Mouse (Mus musculus): ENCODE results near the gene Qars.

The Qars gene

DNA sequence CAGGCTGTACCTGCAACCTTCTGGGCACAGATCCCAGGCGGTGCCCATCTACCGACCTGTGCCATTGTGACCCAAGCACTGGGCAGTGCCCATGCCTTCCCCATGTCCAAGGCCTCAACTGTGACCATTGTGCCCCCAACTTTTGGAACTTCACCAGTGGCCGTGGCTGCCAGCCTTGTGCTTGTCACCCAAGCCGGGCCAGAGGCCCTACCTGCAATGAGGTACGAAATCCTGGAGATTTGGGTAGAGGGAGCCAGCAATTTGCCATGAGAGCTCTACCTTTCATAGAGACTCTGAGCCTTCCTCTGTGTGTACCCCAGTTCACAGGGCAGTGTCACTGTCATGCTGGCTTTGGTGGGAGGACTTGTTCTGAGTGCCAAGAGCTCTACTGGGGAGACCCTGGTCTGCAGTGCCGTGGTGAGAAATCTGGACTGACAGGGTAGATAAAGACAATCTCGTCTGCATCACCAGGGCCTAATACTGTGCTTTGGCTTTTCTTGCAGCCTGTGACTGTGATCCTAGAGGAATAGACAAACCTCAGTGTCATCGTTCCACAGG, 20.5 kb upstream of the Qars start:
- DNase-seq (ENCODE audit: low spot score in 2 of 2): no peak

DNA sequence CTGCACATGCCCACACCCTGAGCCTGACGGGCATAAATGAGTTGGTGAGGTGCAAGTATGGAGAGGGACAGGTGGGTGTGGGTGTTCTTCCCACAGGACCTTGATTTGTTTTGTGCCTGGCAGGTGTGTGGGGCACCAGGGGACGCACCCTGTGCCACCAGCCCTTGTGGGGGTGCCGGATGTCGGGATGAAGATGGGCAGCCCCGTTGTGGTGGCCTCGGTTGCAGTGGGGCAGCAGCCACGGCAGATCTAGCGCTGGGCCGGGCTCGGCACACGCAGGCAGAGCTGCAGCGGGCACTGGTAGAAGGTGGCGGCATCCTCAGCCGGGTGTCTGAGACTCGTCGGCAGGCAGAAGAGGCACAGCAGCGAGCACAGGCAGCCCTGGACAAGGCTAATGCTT, 19.1 kb upstream of the Qars start:
- no peak for DNase-seq (ENCODE audit: low spot score in 2 of 2)

DNA sequence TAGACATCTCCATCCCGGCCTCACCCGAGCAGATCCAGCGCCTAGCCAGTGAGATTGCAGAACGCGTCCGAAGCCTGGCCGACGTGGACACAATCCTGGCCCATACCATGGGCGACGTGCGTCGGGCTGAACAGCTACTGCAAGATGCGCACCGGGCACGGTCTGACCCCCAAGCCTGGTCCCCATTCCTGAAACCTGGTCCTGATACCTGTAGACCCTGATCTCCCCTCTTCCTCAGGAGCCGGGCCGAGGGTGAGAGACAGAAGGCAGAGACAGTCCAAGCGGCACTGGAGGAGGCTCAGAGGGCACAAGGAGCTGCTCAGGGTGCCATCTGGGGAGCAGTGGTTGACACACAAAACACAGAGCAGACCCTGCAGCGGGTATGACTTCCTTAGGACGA, 18.3 kb upstream of the Qars start:
- no peak for DNase-seq (ENCODE audit: low spot score in 2 of 2)

DNA sequence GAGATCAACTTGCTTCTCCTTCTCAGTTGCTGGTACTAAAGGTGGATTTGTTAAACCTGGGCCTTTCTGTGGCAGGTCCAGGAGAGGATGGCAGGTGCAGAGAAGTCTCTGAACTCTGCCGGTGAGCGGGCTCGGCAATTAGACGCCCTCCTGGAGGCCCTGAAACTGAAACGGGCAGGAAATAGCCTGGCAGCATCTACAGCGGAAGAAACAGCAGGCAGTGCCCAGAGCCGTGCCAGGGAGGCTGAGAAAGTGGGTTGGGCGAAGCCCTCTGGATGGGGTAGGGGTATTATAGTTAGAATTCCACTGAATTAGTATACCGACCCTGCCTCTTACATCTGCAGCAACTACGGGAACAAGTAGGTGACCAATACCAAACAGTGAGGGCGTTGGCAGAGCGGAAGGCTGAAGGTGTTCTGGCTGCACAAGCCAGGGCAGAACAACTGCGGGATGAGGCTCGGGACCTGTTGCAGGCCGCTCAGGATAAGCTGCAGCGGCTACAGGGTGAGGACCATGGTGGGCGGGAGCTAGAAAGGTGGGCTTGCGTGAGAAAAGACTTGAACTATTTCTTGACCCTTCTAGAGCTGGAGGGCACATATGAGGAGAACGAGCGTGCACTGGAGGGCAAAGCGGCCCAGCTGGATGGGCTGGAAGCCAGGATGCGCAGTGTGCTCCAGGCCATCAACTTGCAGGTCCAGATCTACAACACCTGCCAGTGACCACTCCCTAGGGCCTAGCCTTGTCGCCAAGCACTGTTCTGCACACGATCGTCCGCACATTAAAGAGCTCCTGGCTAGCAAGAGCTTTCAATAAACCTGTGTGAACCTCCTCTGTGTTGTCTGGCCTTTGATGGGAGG, 17.6 kb upstream of the Qars start:
- DNase-seq (ENCODE audit: low spot score in 2 of 2): no peak

DNA sequence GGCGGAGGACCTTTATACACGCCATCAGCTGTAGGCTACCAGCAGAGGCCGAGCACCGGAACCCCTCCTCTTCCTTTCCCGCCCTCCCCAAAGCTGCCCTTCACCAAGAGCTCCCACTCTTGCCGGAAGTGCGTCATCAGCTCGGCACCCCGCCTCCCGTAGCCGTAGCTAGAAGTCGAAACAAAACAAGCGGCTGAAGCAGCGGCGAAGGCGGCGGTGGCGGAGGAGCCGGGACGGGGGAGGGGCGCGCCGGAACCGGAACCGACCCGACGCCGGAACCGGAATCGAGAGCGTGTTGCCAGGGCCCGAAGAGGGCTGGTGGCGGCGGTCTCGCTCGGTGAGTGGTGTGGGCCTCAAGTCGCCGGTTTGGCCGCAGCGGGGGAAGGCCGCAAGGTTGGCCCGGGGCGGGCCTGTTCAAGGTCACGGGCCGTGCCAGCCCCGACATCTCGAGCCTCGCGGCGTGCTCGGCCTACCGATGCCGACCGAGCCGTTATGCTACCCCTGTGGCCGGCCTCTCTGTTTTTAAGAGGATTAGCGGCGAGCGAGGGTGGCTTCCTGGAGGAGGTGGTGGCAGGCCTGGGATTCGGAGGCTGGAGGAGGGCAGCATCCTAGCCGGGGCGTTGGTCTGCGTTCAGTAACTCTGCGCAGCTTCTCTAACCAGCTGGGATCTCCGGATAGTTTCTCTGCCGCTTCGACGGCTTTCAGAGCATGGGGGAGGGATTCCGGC, 16.8 kb upstream of the Qars start, which contains the start of gene Usp19:
Gene Usp19, plus strand, starts transcription at position 44 of the 727 bp plus-strand sequence.
- DNase-seq (ENCODE audit: low spot score in 2 of 2): peak; percentile 80 to 89

DNA sequence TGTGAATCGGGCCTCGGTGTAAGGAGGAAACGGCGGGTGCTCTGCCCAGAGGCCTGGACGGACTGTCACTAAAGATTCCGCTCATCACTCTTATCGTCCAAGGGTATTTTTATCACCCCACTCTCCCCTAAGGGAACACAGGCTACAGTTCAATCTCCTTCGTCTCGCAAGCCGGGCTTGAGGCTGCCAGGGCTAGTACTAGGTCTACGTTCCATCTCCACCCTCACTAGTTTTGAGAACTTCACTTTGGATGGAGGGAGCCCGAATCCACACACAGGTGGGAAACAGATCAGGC, 16.3 kb upstream of the Qars start:
- DNase-seq (ENCODE audit: low spot score in 2 of 2): no peak

DNA sequence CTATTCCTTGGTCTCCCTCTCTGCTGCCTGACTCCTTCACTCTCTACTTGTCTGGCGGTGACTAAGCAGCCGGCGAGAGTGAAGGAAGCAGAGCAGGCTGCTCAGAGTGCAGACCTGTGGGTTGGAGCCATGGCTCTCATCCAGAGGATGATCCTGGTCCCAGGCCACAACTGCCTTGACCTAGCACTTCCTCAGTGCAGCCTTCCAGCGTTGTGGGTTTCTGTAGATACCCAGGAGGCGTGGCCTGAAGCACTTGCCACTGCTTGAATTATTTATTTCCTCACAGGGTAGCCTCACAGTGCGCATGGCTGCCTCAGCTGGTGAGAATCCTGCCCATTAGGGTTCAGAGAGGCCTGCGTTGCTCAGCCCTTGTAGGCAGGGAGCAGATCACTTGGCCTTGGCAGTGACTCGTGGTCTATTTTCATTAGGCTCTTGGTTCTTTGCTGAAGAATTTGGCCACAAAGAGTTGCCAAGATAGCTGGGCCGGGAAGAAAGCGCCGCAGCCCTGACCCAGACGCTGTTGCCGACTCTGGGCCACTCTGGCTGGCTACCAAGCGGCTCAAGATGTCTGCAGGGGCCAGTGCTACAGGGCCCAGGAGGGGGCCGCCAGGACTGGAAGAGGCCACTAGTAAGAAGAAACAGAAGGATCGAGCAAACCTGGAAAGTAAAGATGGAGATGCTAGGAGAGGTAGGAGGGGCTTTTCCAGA, 15.3 kb upstream of the Qars start:
- no peak for DNase-seq (ENCODE audit: low spot score in 2 of 2)

DNA sequence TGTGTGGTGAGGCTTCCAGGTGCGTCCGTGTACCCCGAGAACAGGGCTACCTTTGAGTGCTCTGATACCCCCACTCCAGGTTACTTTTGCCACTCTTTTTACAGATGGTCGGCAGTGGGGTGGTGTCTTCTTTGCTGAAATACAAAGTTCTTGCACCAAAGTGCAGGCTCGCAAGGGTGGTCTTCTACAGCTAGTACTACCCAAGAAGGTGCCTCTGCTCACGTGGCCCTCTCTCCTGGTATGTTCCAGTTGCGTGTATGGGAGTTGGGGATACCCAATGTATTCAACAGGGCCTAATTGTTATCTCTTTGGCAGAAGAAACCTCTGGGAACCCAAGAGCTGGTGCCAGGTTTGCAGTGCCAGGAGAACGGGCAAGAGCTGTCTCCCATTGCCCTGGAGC, 14.3 kb upstream of the Qars start:
- DNase-seq (ENCODE audit: low spot score in 2 of 2): no peak

DNA sequence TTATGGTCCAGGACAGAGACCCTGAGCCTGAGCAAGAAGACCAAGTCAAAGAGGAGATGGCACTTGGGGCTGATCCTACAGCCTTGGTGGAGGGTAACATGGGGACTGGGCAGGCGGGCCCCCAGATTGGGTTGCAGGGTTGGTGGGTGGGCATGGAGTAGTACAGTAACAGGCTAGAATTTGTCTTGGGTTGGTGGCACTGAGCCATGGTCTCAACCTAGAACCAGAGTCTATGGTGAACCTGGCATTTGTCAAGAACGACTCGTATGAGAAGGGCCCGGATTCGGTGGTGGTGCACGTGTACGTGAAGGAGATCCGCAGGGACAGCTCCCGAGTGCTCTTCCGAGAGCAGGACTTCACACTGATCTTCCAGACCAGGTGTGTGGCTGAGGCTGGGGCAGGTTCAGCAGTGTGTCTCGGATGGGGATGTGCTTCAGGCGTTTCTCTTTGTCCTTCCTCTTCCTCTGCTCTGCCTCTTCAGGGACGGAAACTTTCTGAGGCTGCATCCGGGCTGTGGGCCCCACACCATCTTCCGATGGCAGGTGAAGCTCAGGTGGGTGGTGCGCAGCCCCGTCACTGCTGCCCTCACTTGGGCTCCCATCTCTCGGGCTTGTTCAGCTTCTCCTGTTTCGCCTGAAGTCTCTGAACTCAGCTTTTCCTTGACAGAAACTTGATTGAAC, 13.2 kb upstream of the Qars start:
- DNase-seq (ENCODE audit: low spot score in 2 of 2): no peak

DNA sequence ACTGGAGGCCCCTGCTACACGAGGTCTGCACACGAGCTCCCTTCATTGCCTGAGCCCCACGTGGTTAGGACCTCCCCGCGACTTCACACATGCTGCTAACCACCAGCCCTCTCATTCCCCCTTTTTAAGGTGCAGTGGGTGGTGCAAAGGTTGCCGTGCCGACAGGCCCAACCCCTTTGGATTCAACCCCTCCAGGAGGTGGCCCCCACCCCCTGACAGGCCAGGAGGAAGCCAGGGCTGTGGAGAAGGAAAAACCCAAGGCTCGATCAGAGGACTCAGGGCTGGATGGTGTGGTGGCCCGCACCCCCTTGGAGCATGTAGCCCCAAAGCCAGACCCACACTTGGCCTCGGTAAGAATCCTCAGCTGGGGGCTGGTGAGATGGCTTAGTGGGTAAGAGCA, 12.6 kb upstream of the Qars start:
- DNase-seq (ENCODE audit: low spot score in 2 of 2): no peak

DNA sequence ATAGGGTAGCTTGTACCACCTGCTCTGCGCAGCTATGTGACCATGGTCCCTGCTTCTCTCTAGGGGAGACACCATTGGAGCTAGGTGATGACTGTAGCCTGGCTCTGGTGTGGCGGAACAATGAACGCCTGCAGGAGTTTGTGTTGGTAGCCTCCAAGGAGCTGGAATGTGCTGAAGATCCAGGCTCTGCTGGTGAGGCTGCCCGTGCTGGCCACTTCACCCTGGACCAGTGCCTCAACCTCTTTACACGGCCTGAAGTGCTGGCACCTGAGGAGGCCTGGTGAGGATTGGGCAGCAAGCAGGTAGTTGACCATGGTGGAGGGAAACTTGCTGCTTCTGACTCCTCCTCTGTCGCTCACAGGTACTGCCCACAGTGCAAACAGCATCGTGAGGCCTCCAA, 8.3 kb upstream of the Qars start:
- DNase-seq (ENCODE audit: low spot score in 2 of 2): no peak

DNA sequence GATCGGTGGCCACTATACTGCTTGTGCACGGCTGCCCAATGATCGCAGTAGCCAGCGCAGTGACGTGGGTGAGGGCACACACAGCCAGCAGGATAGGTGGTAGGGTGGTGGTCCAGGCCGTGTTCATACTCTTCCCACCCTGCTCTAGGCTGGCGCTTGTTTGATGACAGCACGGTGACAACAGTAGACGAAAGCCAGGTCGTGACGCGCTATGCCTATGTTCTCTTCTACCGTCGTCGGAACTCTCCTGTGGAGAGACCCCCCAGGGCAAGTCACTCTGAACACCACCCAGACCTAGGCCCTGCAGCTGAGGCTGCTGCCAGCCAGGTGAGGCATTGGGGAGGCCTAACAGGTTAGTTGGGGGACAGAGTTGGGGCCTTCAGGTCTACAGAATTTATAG, 7.6 kb upstream of the Qars start:
- no peak for DNase-seq (ENCODE audit: low spot score in 2 of 2)

DNA sequence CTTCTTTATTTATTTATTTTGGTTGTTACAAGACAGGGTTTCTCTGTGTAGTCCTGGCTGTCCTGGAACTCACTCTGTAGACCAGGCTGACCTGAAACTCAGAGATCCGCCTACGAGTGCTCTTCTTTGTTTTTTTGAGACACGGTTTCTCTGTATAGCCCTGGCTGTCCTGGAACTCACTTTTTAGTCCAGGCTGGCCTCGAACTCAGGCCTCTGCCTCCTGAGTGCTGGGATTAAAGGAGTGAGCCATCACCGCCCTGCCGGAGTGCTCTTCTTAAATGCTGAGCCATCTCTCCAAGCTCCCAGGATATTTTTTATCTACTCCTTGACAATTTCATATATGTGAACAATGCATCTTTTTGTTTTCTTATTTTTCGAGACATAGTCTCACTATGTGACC, 605 bp upstream of the Qars start:
- no peak for DNase-seq (ENCODE audit: low spot score in 2 of 2)

DNA sequence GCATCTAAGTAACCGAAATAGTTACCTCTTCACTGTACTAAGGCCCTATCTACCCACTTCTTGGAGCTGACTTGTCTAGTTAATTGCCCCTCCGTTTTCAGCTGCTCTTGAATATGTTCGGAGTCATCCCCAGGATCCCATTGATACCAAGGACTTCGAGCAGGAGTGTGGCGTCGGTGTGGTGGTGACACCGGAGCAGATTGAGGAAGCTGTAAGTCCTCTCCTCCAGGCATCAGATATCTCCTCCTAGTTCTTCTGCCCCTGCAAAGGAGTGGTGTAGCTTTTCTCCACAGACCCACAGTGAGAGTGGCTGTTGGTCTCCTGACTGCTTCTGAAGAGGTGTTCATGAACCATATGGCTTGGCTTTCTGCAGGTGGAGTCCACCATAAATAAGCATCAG, 1.3 kb downstream of the Qars start:
- DNase-seq (ENCODE audit: low spot score in 2 of 2): no peak

DNA sequence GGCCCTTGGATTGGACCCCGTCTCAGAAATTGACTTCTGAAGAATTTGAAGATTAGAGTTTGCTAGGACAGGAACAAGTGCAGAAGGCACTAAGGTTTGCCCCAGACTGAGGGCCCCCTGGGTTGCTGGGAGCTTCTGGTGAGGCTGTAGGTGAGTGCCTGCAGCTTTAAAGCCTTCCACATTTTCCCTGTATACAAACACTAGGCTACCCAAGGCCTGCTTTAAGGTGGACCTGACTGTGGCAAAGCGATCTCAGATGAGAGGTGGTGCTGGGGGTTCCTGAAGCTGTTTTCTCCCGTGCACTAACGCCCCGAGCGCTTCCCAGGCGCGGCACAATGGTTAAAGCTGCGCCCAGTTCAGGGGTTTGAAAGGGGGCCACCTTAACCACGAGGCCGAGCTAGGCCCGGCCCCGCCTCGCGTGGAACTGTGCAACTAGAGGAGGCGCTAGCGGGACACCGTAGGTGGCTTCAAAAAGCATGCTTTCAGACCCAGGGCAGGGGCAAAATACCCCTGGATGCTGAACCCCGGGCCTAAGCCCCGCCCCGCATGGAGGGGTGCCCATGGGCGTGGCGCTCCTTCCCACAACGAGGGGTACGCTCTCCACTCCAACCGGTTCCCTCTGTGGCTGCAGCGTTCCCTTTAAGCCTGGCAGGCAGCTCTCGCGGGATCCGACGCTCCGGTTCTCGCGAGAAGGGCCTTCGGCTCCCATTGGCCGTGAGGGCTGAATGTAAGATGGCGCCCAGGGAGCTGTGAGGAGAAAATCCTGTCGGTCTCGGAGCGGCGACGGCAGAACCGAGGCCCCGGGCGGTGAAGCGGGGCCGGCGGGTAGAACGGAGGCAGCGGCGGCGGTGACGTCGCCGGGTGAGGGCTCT, 9.1 kb downstream of the Qars start, which contains the start of gene Qrich1:
Gene Qrich1, plus strand, starts transcription at position 427 of the 872 bp plus-strand sequence.
- peak; percentile 90 to 93 for DNase-seq (ENCODE audit: low spot score in 2 of 2)

DNA sequence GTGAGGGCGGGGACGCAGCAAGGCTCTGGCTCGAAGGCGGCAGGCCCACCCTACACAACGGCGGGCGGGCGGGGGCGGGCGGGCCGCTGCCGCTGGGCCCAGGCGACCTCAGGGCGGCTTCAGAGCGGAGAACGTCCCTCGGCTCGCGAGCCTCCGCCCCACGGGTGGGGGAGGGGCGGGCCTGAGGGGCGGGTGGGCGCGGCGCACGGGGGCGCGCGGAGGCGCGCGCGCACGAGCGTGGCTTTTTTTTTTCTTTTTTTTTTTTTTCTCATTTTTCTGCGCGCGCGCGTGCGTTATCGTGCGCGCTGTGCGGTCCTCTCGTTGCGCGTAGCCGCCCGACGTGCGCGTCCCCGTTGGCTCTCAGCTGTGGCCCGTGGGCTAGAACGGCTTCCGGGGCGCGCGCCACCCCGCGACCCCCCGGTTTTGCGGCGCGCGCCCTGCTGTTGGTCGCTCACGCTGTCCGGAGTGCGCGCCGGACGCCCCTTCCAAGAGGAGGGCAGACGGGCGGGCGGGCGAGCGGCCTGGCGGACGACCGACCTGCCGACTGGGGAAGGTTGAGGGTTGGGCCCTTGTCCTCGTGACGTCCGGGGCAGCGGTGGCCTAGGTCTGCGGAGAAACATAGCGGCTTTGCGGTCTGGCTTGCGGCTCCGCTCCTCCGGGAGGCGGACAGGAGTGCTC, 9.9 kb downstream of the Qars start:
- DNase-seq (ENCODE audit: low spot score in 2 of 2): peak; percentile 60 to 61

DNA sequence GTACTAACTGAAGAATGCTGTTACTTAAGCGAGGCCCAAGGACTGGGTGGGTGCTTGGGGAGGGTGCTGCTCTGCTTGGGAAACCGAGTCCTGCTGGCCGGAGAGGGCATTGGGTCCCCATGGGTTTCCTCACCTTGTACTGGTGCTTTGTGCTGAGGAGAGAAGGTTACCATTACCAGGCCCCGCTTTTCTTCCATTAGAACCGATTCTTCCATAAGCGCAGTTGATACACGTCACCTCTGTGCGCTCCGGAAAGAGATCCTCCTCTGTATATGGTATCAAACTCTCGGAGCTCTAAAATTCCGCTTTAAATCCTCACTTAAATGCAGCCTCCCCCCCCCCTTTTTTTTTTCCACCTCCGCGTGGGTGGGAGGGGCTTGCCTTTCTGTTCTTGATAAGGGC, 10.4 kb downstream of the Qars start:
- peak in 1 of 2 experiments; percentile 19 for DNase-seq (ENCODE audit: low spot score in 2 of 2)

DNA sequence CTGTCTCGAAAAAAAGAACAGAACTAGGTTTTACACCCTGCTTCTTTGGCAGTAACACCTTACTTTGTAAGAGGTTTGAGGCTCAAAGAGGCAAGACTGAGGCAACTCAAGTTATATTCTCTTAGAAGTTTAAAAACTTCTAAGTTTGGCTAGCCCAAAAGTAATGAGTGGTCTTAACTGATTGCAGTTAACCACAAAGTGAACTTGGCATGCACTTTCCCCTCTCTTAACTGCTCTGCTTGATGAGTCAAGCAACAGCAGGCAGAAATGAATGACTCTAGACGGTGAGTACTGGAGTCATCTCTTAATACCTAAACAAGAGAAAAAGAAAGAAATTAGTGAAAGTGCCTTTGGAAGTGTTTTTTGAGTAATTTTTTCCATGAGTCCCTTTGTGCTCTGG, 14.1 kb downstream of the Qars start:
- no peak for DNase-seq (ENCODE audit: low spot score in 2 of 2)

DNA sequence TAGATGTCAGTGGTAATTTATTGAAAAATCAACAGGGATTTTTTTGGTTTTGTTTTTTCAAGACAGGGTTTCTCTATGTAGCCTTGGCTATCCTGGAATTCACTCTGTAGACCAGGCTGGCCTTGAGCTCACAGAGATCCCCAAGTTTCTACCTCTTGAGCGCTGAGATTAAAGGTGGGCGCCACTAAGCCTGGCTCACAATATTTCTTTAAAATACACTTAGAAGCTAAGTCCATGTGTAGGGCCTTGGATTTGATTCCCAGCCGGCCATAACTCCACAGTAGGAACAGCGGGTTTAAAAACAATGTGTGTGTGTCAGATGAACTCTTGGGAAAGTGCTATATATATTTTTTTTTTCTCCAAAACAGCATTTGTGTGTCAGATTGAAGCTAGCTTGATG, 15.8 kb downstream of the Qars start:
- DNase-seq (ENCODE audit: low spot score in 2 of 2): no peak

DNA sequence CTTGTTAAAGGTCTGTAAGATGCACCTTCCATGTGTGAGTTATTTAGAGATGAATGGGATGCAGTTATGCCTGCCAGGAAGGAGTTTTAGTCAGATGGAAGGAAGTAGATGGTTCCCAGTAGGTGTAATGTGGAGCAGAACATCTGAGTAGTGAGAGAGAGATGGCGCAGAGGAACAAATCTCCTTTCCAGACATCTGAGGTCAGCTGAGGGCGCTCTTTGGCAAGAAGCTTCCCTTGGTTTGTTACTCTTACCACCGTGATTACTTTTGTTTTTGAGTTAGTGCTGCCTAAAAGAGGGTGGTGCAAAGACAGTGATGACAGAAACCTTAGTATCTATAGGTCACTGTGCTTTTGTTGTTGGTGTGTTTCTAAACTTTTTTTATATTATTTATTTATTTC, 17.9 kb downstream of the Qars start:
- DNase-seq (ENCODE audit: low spot score in 2 of 2): no peak
